8 mouse cellular contexts compared by ENCODE assay signal in genomic region chr12:89302011-89302410, GRCm38 (mm10).
DNase-seq lines count a peak whose midpoint lies in the region; ATAC-seq lines count a peak whose summit lies in the region.

No protein-coding gene starts in this region.

- no peak for ATAC-seq in erythroid progenitor cell, adult 5-6 weeks (replicated peaks; ENCODE audit: low FRiP score, poor library complexity, severe bottlenecking)

- peak; percentile 9 for DNase-seq in MEL-GATA-1-ER (ENCODE audit: extremely low read depth, low read depth)
- DNase-seq in adrenal gland, postnatal 10 days, result peak; percentile 82
- peak; percentile 61 for DNase-seq in embryo, embryonic 11.5 days (ENCODE audit: low read depth, low spot score)
- peak; percentile 6 for DNase-seq in gonadal fat pad, adult 2 months (ENCODE audit: low read depth)
- DNase-seq in layer of hippocampus, postnatal 10 days (ENCODE audit: low spot score in 2 of 2), result peak; percentile 84 to 86
- peak; percentile 30 for DNase-seq in lung, postnatal 25 days (ENCODE audit: low spot score)
- DNase-seq in right cerebral cortex, postnatal 36 days (ENCODE audit: low spot score in 2 of 2), result peak; percentile 49 to 58

Comparison
In these comparisons a context has a peak if more than half of its experiments do, and no peak if none do; other contexts are left out.
1. DNase-seq: peak in every context shown above with its lines; median percentile 85 in layer of hippocampus, postnatal 10 days; 82 in adrenal gland, postnatal 10 days; 61 in embryo, embryonic 11.5 days; 54 in right cerebral cortex, postnatal 36 days; 30 in lung, postnatal 25 days; 9 in MEL-GATA-1-ER; 6 in gonadal fat pad, adult 2 months.